ENCODE assay signal across 16 mouse cellular contexts in genomic region chr3:70105561-70105960, GRCm38 (mm10).
"Had no signal": no experiment of that assay in that cellular context is flagged by ENCODE, and none has a peak within 500 bp of the region (broad histone marks: within the 10 kb centered on the region; RNA-seq: fewer than 3 reads in every experiment).

No protein-coding gene starts in this region.

- H3K9ac ChIP-seq: liver, postnatal 0 days; lung, embryonic 15.5 days; midbrain, embryonic 12.5 days; neural tube, embryonic 12.5 days; stomach, embryonic 15.5 days had no signal

- H3K36me3 ChIP-seq: lung, embryonic 15.5 days; midbrain, embryonic 12.5 days; neural tube, embryonic 12.5 days; stomach, embryonic 15.5 days had no signal

- H3K4me3 ChIP-seq: lung, embryonic 15.5 days; megakaryocyte, embryonic 14.5 days; midbrain, embryonic 12.5 days; neural tube, embryonic 12.5 days; stomach, embryonic 15.5 days had no signal

- H3K4me2 ChIP-seq: lung, embryonic 15.5 days; midbrain, embryonic 12.5 days; neural tube, embryonic 12.5 days; stomach, embryonic 15.5 days had no signal

- H3K4me1 ChIP-seq: lung, embryonic 15.5 days; midbrain, embryonic 12.5 days; stomach, embryonic 15.5 days had no signal

- DNase-seq: liver, postnatal 0 days; lung, adult 2 months; lung, postnatal 14 days; lung, postnatal 36 days; midbrain, embryonic 14.5 days; right cerebral cortex, postnatal 14 days; thymus, adult 2 months; thymus, postnatal 36 days had no signal

- H3K27me3 ChIP-seq: lung, embryonic 15.5 days; megakaryocyte, embryonic 14.5 days; midbrain, embryonic 12.5 days; neural tube, embryonic 12.5 days; stomach, embryonic 15.5 days had no signal

- H3K9me3 ChIP-seq: lung, embryonic 15.5 days; megakaryocyte, embryonic 14.5 days; midbrain, embryonic 12.5 days; neural tube, embryonic 12.5 days; stomach, embryonic 15.5 days had no signal

- ATAC-seq: liver, postnatal 0 days; lung, postnatal 0 days had no signal

- H3K27ac ChIP-seq: lung, embryonic 15.5 days; macrophage; midbrain, embryonic 12.5 days; neural tube, embryonic 12.5 days; stomach, embryonic 15.5 days; stomach, postnatal 0 days had no signal
